Mouse (Mus musculus) kidney, adult 2 months (tissue): ENCODE data around the gene Gm11549.

Experiments
- CTCF ChIP-seq: fragments of 200-500 bp; conservative IDR thresholded peaks from 2 replicates; pipeline ENCODE4 v1.5.1; 2011; ENCODE audit warnings: low read depth, mild to moderate bottlenecking, control low read depth, low read length, moderate library complexity, mixed read lengths; ENCODE audit not compliant: insufficient read depth, insufficient read length
- POLR2A ChIP-seq: fragments of 200-500 bp; IDR thresholded peaks from one replicate; pipeline ENCODE4 v1.6.1; 2011; ENCODE audit warnings: low read depth, low read length, control low read depth

DNA sequence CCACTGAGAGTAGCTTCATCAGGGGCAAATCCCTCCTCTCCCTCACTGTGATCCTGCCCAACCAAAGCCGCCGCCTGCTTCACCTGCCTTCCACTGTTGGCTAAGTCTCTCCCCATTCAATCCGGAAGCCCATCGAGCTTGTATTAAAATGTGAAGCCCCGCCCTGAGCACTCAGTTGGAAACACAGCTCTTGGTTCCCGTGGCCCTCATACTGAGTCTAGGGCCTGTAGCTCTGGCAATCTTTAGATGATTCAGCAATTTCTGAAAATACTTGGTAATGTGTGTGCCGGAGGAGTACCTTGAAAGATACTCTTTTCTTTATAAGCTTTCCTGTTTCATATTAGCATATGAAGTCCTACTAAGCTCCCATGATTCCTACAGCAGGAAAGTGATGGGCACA is 56.1 kb downstream of the Gm11549 start:
- no peak for TF ChIP-seq POLR2A
- TF ChIP-seq CTCF = no peak
